Comparison of ENCODE assay signal across 8 mouse cellular contexts in genomic region chr5:33335977-33336360, GRCm38 (mm10). TPM values are rescaled to one million over a fixed set of nuclear protein-coding genes. Genes with fewer than 3 reads are reported as not detected.
DNase-seq lines count a peak whose midpoint lies in the region; ATAC-seq and TF ChIP-seq lines count a peak whose summit lies in the region.

No protein-coding gene starts in this region.

- no peaks in the 10 kb centered on the region for H3K36me3 ChIP-seq in heart, embryonic 15.5 days
- H3K36me3 ChIP-seq in limb, embryonic 12.5 days, result peaks cover 20% of the 10 kb centered on the region
- H3K36me3 ChIP-seq in spleen, adult 2 months (ENCODE audit: control insufficient read depth, insufficient read depth, low read length), result peaks cover 2% of the 10 kb centered on the region; the same call in 1 of the 2 replicates

- peaks cover 29% of the 10 kb centered on the region for H3K4me1 ChIP-seq in heart, embryonic 15.5 days (replicated peaks)
- H3K4me1 ChIP-seq in limb, embryonic 12.5 days (replicated peaks), result peaks cover 12% of the 10 kb centered on the region
- H3K4me1 ChIP-seq in spleen, adult 2 months (ENCODE audit: control insufficient read depth, insufficient read depth, insufficient read length), result peaks cover 14% of the 10 kb centered on the region; the same call in 1 of the 2 replicates

- DNase-seq in 416B (ENCODE audit: low read depth), result peak; percentile 54
- peak; percentile 47 for DNase-seq in CD4-positive, CD25-positive, alpha-beta regulatory T cell, adult 2 months (ENCODE audit: low read depth, low spot score)
- DNase-seq in embryo, embryonic 11 days, result peak; percentile 63
- peak; percentile 52 for DNase-seq in mesoderm, embryonic 11.5 days (ENCODE audit: low read depth, low spot score)
- peak in 1 of 2 experiments; percentile 18 for DNase-seq in spleen, adult 2 months (ENCODE audit: low read depth in 1 of 2, low spot score in 2 of 2)
- DNase-seq in adrenal gland, adult (ENCODE audit: inconsistent age in 2 of 2, low spot score in 1 of 2), result no peak

- WGBS in heart, embryonic 15.5 days, result under 1% methylated on average over 28 of the region's 31 CpGs
- WGBS in limb, embryonic 12.5 days, result under 1% methylated on average over 30 of the region's 31 CpGs
- under 1% methylated on average over 22 of the region's 31 CpGs for WGBS in spleen, adult 2 months

- peak overlapping the region; percentile 100 for H3K4me3 ChIP-seq in heart, embryonic 15.5 days
- peak overlapping the region; percentile 99 for H3K4me3 ChIP-seq in limb, embryonic 12.5 days (replicated peaks)
- peak overlapping the region; percentile 95 for H3K4me3 ChIP-seq in spleen, adult 2 months (ENCODE audit: extremely low read depth, insufficient read depth, insufficient read length)

- no peaks in the 10 kb centered on the region for H3K27me3 ChIP-seq in heart, embryonic 15.5 days
- H3K27me3 ChIP-seq in limb, embryonic 12.5 days, result no peaks in the 10 kb centered on the region
- H3K27me3 ChIP-seq in spleen, adult 2 months (ENCODE audit: control insufficient read depth, insufficient read depth, low read length), result no peaks in the 10 kb centered on the region

- H3K9me3 ChIP-seq in heart, embryonic 15.5 days (replicated peaks), result no peaks in the 10 kb centered on the region
- H3K9me3 ChIP-seq in limb, embryonic 12.5 days, result no peaks in the 10 kb centered on the region

- H3K4me2 ChIP-seq in heart, embryonic 15.5 days, result peak overlapping the region; percentile 76
- peak overlapping the region; percentile 86 for H3K4me2 ChIP-seq in limb, embryonic 12.5 days

- no peak for TF ChIP-seq CTCF in spleen, adult 2 months (IDR thresholded peaks at IDR 0.05; ENCODE audit: extremely low read depth, insufficient read depth, insufficient read length, insufficient replicate concordance)

- no peak; the same call in 1 of the 2 replicates for ATAC-seq in heart, embryonic 15.5 days (replicated peaks; ENCODE audit: insufficient number of reproducible peaks, insufficient read depth, low FRiP score, low read depth)
- ATAC-seq in limb, embryonic 12.5 days (ENCODE audit: insufficient number of reproducible peaks, insufficient read depth, low FRiP score, low TSS enrichment, low read depth), result no peak

- H3K9ac ChIP-seq in heart, embryonic 15.5 days, result peak overlapping the region; percentile 98
- H3K9ac ChIP-seq in limb, embryonic 12.5 days (replicated peaks), result peak overlapping the region; percentile 97

- peak overlapping the region; percentile 93 for H3K27ac ChIP-seq in heart, embryonic 15.5 days
- peak overlapping the region; percentile 75 for H3K27ac ChIP-seq in limb, embryonic 12.5 days
- H3K27ac ChIP-seq in spleen, adult 2 months (ENCODE audit: insufficient read depth, low read length), result 0 out of 2 replicates have a peak overlapping the region, but pooled peaks have one; percentile 11

- TF ChIP-seq POLR2A in spleen, adult 2 months (IDR thresholded peaks at IDR 0.05; ENCODE audit: low read depth, low read length), result no peak

RNA-seq across cellular contexts. Expression of gene Maea, which starts 0.7 kb away (rescaled TPM):
- polyA plus RNA-seq in heart, embryonic 15.5 days (2015; fragmentation: Nextera tagmentation; extraction: Ambion mirVana), result 120 and 123 TPM in 2 replicates
- 135 and 141 TPM in 2 replicates for polyA plus RNA-seq in limb, embryonic 12.5 days (2016; fragmentation: Nextera tagmentation; extraction: Ambion mirVana)
- polyA plus RNA-seq in spleen, adult 2 months (2012; rRNA removed), result 68.2 and 77.3 TPM in 2 replicates

RNA-seq across cellular contexts. Expression of gene Uvssa, which starts 42.4 kb away (rescaled TPM):
- polyA plus RNA-seq in heart, embryonic 15.5 days (2015; fragmentation: Nextera tagmentation; extraction: Ambion mirVana), result 3.8 and 5.2 TPM in 2 replicates
- polyA plus RNA-seq in limb, embryonic 12.5 days (2016; fragmentation: Nextera tagmentation; extraction: Ambion mirVana), result 11.1 and 12.1 TPM in 2 replicates
- polyA plus RNA-seq in spleen, adult 2 months (2012; rRNA removed), result 4.1 and 4.9 TPM in 2 replicates

Comparison
In these comparisons a context has a peak if more than half of its experiments do, and no peak if none do; other contexts are left out.
1. DNase-seq: peak in 416B (single experiment), CD4-positive, CD25-positive, alpha-beta regulatory T cell, adult 2 months (single experiment), embryo, embryonic 11 days (single experiment) and mesoderm, embryonic 11.5 days (single experiment); none in adrenal gland, adult (0 of 2).
2. H3K27ac ChIP-seq: peak in every context shown above with its lines; median percentile 93 in heart, embryonic 15.5 days; 75 in limb, embryonic 12.5 days; 11 in spleen, adult 2 months.
3. Peak in every context shown above with its lines, with median percentiles within 50 percentile points of each other: H3K4me3 ChIP-seq.